Mouse (Mus musculus): ENCODE measurements around the gene Zbtb25. TPM values are rescaled to one million over a fixed set of nuclear protein-coding genes. Genes with fewer than 3 reads are reported as not detected.

Gene Zbtb25
- total RNA-seq (2021): 10 to 100 TPM; 14.3 to 16.1 TPM
- long read RNA-seq, transcript Zbtb25-204 (3 exons, 1,672 nt): major isoform, 5 of 12 reads
- long read RNA-seq, partial matches to known transcripts: 0 of 12 reads
- long read RNA-seq, other reads (novel, unspliced or antisense): 6 of 12 reads

- DNase-seq (ENCODE audit: low spot score in 2 of 2): peak; percentile 89 to 93
Observed at GRCm38 (mm10) chr12:76369206-76369977, at the start of gene Zbtb25. Gene Zbtb25 (minus strand): TSS chr12:76369602.

- DNase-seq (ENCODE audit: low spot score in 2 of 2): no peak
Observed at GRCm38 (mm10) chr12:76418346-76418745, 48.9 kb upstream of the Zbtb25 start.

- no peak for DNase-seq (ENCODE audit: low spot score in 2 of 2)
Observed at GRCm38 (mm10) chr12:76417433-76417854, 48.0 kb upstream of the Zbtb25 start, which contains the start of gene Ppp1r36. Gene Ppp1r36 (plus strand): TSS chr12:76417538.

- no peak for DNase-seq (ENCODE audit: low spot score in 2 of 2)
Observed at GRCm38 (mm10) chr12:76415383-76416010, 46.1 kb upstream of the Zbtb25 start.

- DNase-seq (ENCODE audit: low spot score in 2 of 2): no peak
Observed at GRCm38 (mm10) chr12:76409166-76409565, 39.8 kb upstream of the Zbtb25 start.

GRCm38 (mm10) chr12:76407184-76407583 is 37.8 kb upstream of the Zbtb25 start:
- no peak for DNase-seq (ENCODE audit: low spot score in 2 of 2)

- DNase-seq (ENCODE audit: low spot score in 2 of 2): no peak
Observed at GRCm38 (mm10) chr12:76405971-76406370, 36.6 kb upstream of the Zbtb25 start.

GRCm38 (mm10) chr12:76405183-76405970 is 36.0 kb upstream of the Zbtb25 start:
- DNase-seq (ENCODE audit: low spot score in 2 of 2): peak; percentile 9 to 49

- peak; percentile 9 to 29 for DNase-seq (ENCODE audit: low spot score in 2 of 2)
Observed at GRCm38 (mm10) chr12:76404836-76405182, 35.4 kb upstream of the Zbtb25 start.

- peak; percentile 99 to 100 for DNase-seq (ENCODE audit: low spot score in 2 of 2)
Observed at GRCm38 (mm10) chr12:76403886-76404537, 34.6 kb upstream of the Zbtb25 start, which contains the start of gene Hspa2. Gene Hspa2 (plus strand): TSS chr12:76404176.

GRCm38 (mm10) chr12:76402991-76403885 is 33.8 kb upstream of the Zbtb25 start:
- DNase-seq (ENCODE audit: low spot score in 2 of 2): no peak

- DNase-seq (ENCODE audit: low spot score in 2 of 2): no peak
Observed at GRCm38 (mm10) chr12:76401674-76402073, 32.3 kb upstream of the Zbtb25 start.

- no peak for DNase-seq (ENCODE audit: low spot score in 2 of 2)
Observed at GRCm38 (mm10) chr12:76397281-76397680, 27.9 kb upstream of the Zbtb25 start.

GRCm38 (mm10) chr12:76392979-76393378 is 23.6 kb upstream of the Zbtb25 start:
- DNase-seq (ENCODE audit: low spot score in 2 of 2): no peak

GRCm38 (mm10) chr12:76391595-76392271 is 22.3 kb upstream of the Zbtb25 start:
- DNase-seq (ENCODE audit: low spot score in 2 of 2): no peak

GRCm38 (mm10) chr12:76388794-76389193 is 19.4 kb upstream of the Zbtb25 start:
- DNase-seq (ENCODE audit: low spot score in 2 of 2): no peak

- DNase-seq (ENCODE audit: low spot score in 2 of 2): no peak
Observed at GRCm38 (mm10) chr12:76385342-76385741, 15.9 kb upstream of the Zbtb25 start.

GRCm38 (mm10) chr12:76380151-76380550 is 10.7 kb upstream of the Zbtb25 start:
- DNase-seq (ENCODE audit: low spot score in 2 of 2): no peak

GRCm38 (mm10) chr12:76378556-76378955 is 9.2 kb upstream of the Zbtb25 start:
- no peak for DNase-seq (ENCODE audit: low spot score in 2 of 2)

Data from layer of hippocampus, adult 18-20 months (tissue).